Mouse (Mus musculus): ENCODE data around the gene Gpkow. TPM values are rescaled to one million over a fixed set of nuclear protein-coding genes. Genes with fewer than 3 reads are reported as not detected.
"Not testable (repeated sequence)": the region's sequence is repeated elsewhere in the genome, so short reads cannot be mapped to it uniquely, and the experiment has no call there.

Gpkow gene
- polyA plus RNA-seq, 1 experiment: 2.4 TPM

- H3K4me3 ChIP-seq (replicated peaks): no peak overlapping the region
- 0 out of 2 replicates have a peak, but pooled peaks cover 8% of the 10 kb centered on the region for H3K4me1 ChIP-seq
- no peaks in the 10 kb centered on the region for H3K27me3 ChIP-seq (replicated peaks)
- H3K36me3 ChIP-seq (replicated peaks; ENCODE audit: low read length): no peaks in the 10 kb centered on the region
- H3K9me3 ChIP-seq: no peaks in the 10 kb centered on the region
- TF ChIP-seq GATA1 (IDR thresholded peaks at IDR 0.05; ENCODE audit: borderline replicate concordance, low read length) (no peak), FLI1 (IDR thresholded peaks at IDR 0.05; ENCODE audit: low read length) (no peak)
Observed at GRCm38 (mm10) chrX:7741103-7741502, 44.2 kb downstream of the Gpkow start.

GRCm38 (mm10) chrX:7743470-7743869 is 46.5 kb downstream of the Gpkow start:
- Histone ChIP-seq H3K9me3 (no peaks in the 10 kb centered on the region), H3K36me3 (replicated peaks; ENCODE audit: low read length) (no peaks in the 10 kb centered on the region), H3K27me3 (replicated peaks) (no peaks in the 10 kb centered on the region), H3K4me3 (replicated peaks) (no peak overlapping the region), H3K4me1 (0 out of 2 replicates have a peak, but pooled peaks cover 4% of the 10 kb centered on the region)
- TF ChIP-seq FLI1 (IDR thresholded peaks at IDR 0.05; ENCODE audit: low read length) (no peak), GATA1 (IDR thresholded peaks at IDR 0.05; ENCODE audit: borderline replicate concordance, low read length) (no peak)

- Histone ChIP-seq H3K4me1 (0 out of 2 replicates have a peak, but pooled peaks cover 4% of the 10 kb centered on the region), H3K27me3 (replicated peaks) (no peaks in the 10 kb centered on the region), H3K36me3 (replicated peaks; ENCODE audit: low read length) (no peaks in the 10 kb centered on the region), H3K9me3 (no peaks in the 10 kb centered on the region), H3K4me3 (replicated peaks) (no peak overlapping the region)
- TF ChIP-seq GATA1 (IDR thresholded peaks at IDR 0.05; ENCODE audit: borderline replicate concordance, low read length) (no peak), FLI1 (IDR thresholded peaks at IDR 0.05; ENCODE audit: low read length) (no peak)
Observed at GRCm38 (mm10) chrX:7744940-7745339, 48.0 kb downstream of the Gpkow start.

- TF ChIP-seq GATA1 (IDR thresholded peaks at IDR 0.05; ENCODE audit: borderline replicate concordance, low read length): no peak
- no peak for TF ChIP-seq FLI1 (IDR thresholded peaks at IDR 0.05; ENCODE audit: low read length)
- H3K4me1 ChIP-seq: 0 out of 2 replicates have a peak, but pooled peaks cover 4% of the 10 kb centered on the region
Observed at GRCm38 (mm10) chrX:7745429-7745828, 48.5 kb downstream of the Gpkow start.

GRCm38 (mm10) chrX:7750432-7751116 is 53.6 kb downstream of the Gpkow start, which contains the start of gene Ccdc120:
Ccdc120 (minus strand) TSS chrX:7750905.
- H3K9me3 ChIP-seq: no peaks in the 10 kb centered on the region

More at GRCm38 (mm10) chrX:7745429-7745828, 48.5 kb downstream of the Gpkow start:
- H3K27me3 ChIP-seq (replicated peaks): no peaks in the 10 kb centered on the region
- H3K4me3 ChIP-seq (replicated peaks): no peak overlapping the region
- no peaks in the 10 kb centered on the region for H3K9me3 ChIP-seq
- no peaks in the 10 kb centered on the region for H3K36me3 ChIP-seq (replicated peaks; ENCODE audit: low read length)

GRCm38 (mm10) chrX:7753627-7754026 is 56.7 kb downstream of the Gpkow start:
- not testable (repeated sequence) for H3K36me3 ChIP-seq (replicated peaks; ENCODE audit: low read length); H3K27me3 ChIP-seq (replicated peaks); H3K4me3 ChIP-seq (replicated peaks); H3K9me3 ChIP-seq; H3K4me1 ChIP-seq

More at GRCm38 (mm10) chrX:7750432-7751116, 53.6 kb downstream of the Gpkow start, which contains the start of gene Ccdc120:
- Histone ChIP-seq H3K4me3 (replicated peaks) (peak within 1 kb of the TSS; percentile 91), H3K36me3 (replicated peaks; ENCODE audit: low read length) (no peaks in the 10 kb centered on the region), H3K4me1 (no peaks in the 10 kb centered on the region), H3K27me3 (replicated peaks) (no peaks in the 10 kb centered on the region)
- TF ChIP-seq GATA1 (IDR thresholded peaks at IDR 0.05; ENCODE audit: borderline replicate concordance, low read length) (no peak), FLI1 (IDR thresholded peaks at IDR 0.05; ENCODE audit: low read length) (no peak)

Other genes starting within 250 kb of the Gpkow start
- 3.1 TPM in 1 of 2 replicates, not detected in the other for gene Foxp3, start 123.5 kb upstream of the Gpkow start, polyA plus RNA-seq (2012; ENCODE audit: insufficient read depth, low replicate concordance)
- gene Ppp1r3f, start 122.8 kb upstream of the Gpkow start, polyA plus RNA-seq (2012; ENCODE audit: insufficient read depth, low replicate concordance): 0.54 and 1.3 TPM in 2 replicates
- gene Ccdc22, start 91.6 kb upstream of the Gpkow start, polyA plus RNA-seq (2012; ENCODE audit: insufficient read depth, low replicate concordance): 19.9 and 25.1 TPM in 2 replicates
- gene Cacna1f, start 90.0 kb upstream of the Gpkow start, polyA plus RNA-seq (2012; ENCODE audit: insufficient read depth, low replicate concordance): 0.03 TPM in 1 of 2 replicates, not detected in the other
- gene Syp, start 58.7 kb upstream of the Gpkow start, polyA plus RNA-seq (2012; ENCODE audit: insufficient read depth, low replicate concordance): 1.4 TPM in 1 of 2 replicates, not detected in the other
- gene Prickle3, start 39.9 kb upstream of the Gpkow start, polyA plus RNA-seq (2012; ENCODE audit: insufficient read depth, low replicate concordance): 3.0 and 5.9 TPM in 2 replicates
- gene Plp2, start 25.7 kb upstream of the Gpkow start, polyA plus RNA-seq (2012; ENCODE audit: insufficient read depth, low replicate concordance): 18.5 and 29.3 TPM in 2 replicates
- not detected in 2 replicates for gene Magix, start 15.9 kb upstream of the Gpkow start, polyA plus RNA-seq (2012; ENCODE audit: insufficient read depth, low replicate concordance)
- gene Wdr45, start 17.2 kb downstream of the Gpkow start, polyA plus RNA-seq (2012; ENCODE audit: insufficient read depth, low replicate concordance): 8.7 and 24.6 TPM in 2 replicates
- 12.9 TPM in 1 of 2 replicates, not detected in the other for gene Gm45208, start 25.1 kb downstream of the Gpkow start, polyA plus RNA-seq (2012; ENCODE audit: insufficient read depth, low replicate concordance)
- gene Praf2, start 31.3 kb downstream of the Gpkow start, polyA plus RNA-seq (2012; ENCODE audit: insufficient read depth, low replicate concordance): 28.2 and 91.3 TPM in 2 replicates
- 8.5 and 31.6 TPM in 2 replicates for gene Ccdc120, start 53.8 kb downstream of the Gpkow start, polyA plus RNA-seq (2012; ENCODE audit: insufficient read depth, low replicate concordance)
- gene Tfe3, start 65.4 kb downstream of the Gpkow start, polyA plus RNA-seq (2012; ENCODE audit: insufficient read depth, low replicate concordance): 17.5 and 17.8 TPM in 2 replicates
- 7.5 and 16.3 TPM in 2 replicates for gene Gripap1, start 92.6 kb downstream of the Gpkow start, polyA plus RNA-seq (2012; ENCODE audit: insufficient read depth, low replicate concordance)
- 0.15 TPM in 1 of 2 replicates, not detected in the other for gene Kcnd1, start 125.2 kb downstream of the Gpkow start, polyA plus RNA-seq (2012; ENCODE audit: insufficient read depth, low replicate concordance)
- 89.2 and 180 TPM in 2 replicates for gene Otud5, start 144.2 kb downstream of the Gpkow start, polyA plus RNA-seq (2012; ENCODE audit: insufficient read depth, low replicate concordance)
- gene Pim2, start 181.1 kb downstream of the Gpkow start, polyA plus RNA-seq (2012; ENCODE audit: insufficient read depth, low replicate concordance): 177 and 348 TPM in 2 replicates
- gene Slc35a2, start 186.9 kb downstream of the Gpkow start, polyA plus RNA-seq (2012; ENCODE audit: insufficient read depth, low replicate concordance): 99.5 and 147 TPM in 2 replicates
- gene Pqbp1, start 202.1 kb downstream of the Gpkow start, polyA plus RNA-seq (2012; ENCODE audit: insufficient read depth, low replicate concordance): 135 and 223 TPM in 2 replicates
- 139 and 161 TPM in 2 replicates for gene Timm17b, start 202.2 kb downstream of the Gpkow start, polyA plus RNA-seq (2012; ENCODE audit: insufficient read depth, low replicate concordance)
- gene Gm10491, start 210.7 kb downstream of the Gpkow start, polyA plus RNA-seq (2012; ENCODE audit: insufficient read depth, low replicate concordance): not detected in 2 replicates
- not detected in 2 replicates for gene Gm10490, start 212.4 kb downstream of the Gpkow start, polyA plus RNA-seq (2012; ENCODE audit: insufficient read depth, low replicate concordance)
- 1.4 and 3.8 TPM in 2 replicates for gene Pcsk1n, start 222.7 kb downstream of the Gpkow start, polyA plus RNA-seq (2012; ENCODE audit: insufficient read depth, low replicate concordance)
- gene Eras, start 231.5 kb downstream of the Gpkow start, polyA plus RNA-seq (2012; ENCODE audit: insufficient read depth, low replicate concordance): not detected in 2 replicates